Mouse (Mus musculus) G1E (cell line): ENCODE results near the gene Plekhg5.

Experiments used
- CTCF ChIP-seq: IDR thresholded peaks from 2 replicates; pipeline ENCODE4 v1.5.1; 2012; ENCODE audit warnings: low read depth, low read length, inconsistent platforms, mixed read lengths
- GATA1 ChIP-seq: IDR thresholded peaks from 2 replicates; pipeline ENCODE4 v1.6.1; 2012; ENCODE audit warnings: borderline replicate concordance, low read length, inconsistent platforms, mixed read lengths
- POLR2AphosphoS5 ChIP-seq: IDR thresholded peaks from 2 replicates; pipeline ENCODE4 v1.6.1; 2012; ENCODE audit warnings: low read depth, low read length, inconsistent platforms; ENCODE audit not compliant: insufficient replicate concordance

GRCm38 (mm10) chr4:152027524-152027923 lies 44.8 kb upstream of the Plekhg5 start, which contains the start of gene Zbtb48:
- TF ChIP-seq CTCF (no peak), GATA1 (no peak), POLR2AphosphoS5 (no peak)
